Mouse (Mus musculus) liver, adult 2 months (tissue): ENCODE data around the gene Zcchc9. TPM values are rescaled to one million over a fixed set of nuclear protein-coding genes. Genes with fewer than 3 reads are reported as not detected.
A peak's percentile ranks its signal among the peaks of the same experiment; 100 is the strongest.
"Not testable (repeated sequence)": the region's sequence is repeated elsewhere in the genome, so short reads cannot be mapped to it uniquely, and the experiment has no call there.

Experiments
- DNase-seq: peaks from one replicate; pipeline ENCODE4 v3.0.0-alpha.2; 2011; ENCODE audit warnings: low read depth, low spot score; ENCODE audit errors: extremely low read depth
- H3K27ac ChIP-seq: fragments of 200-500 bp; replicated peaks from 2 replicates; pipeline ENCODE4 v1.5.1; 2012; ENCODE audit warnings: low read depth, mild to moderate bottlenecking, control low read depth, inconsistent platforms, low read length; ENCODE audit not compliant: insufficient read depth
- H3K27me3 ChIP-seq: fragments of 200-500 bp; 2 replicates; pipeline ENCODE4 v1.6.1; 2012; ENCODE audit warnings: mild to moderate bottlenecking, moderate library complexity, low read length, inconsistent platforms; ENCODE audit not compliant: control insufficient read depth, insufficient read depth
- H3K36me3 ChIP-seq: fragments of 200-500 bp; 2 replicates; pipeline ENCODE4 v1.6.1; 2012; ENCODE audit warnings: low read length, inconsistent platforms; ENCODE audit not compliant: control insufficient read depth, insufficient read depth
- H3K4me1 ChIP-seq: fragments of 200-500 bp; 2 replicates; pipeline ENCODE4 v1.6.1; 2011; ENCODE audit warnings: low read length; ENCODE audit not compliant: control insufficient read depth, insufficient read depth
- H3K4me3 ChIP-seq: fragments of 200-500 bp; 2 replicates; pipeline ENCODE4 v1.5.1; 2011; ENCODE audit warnings: low read depth, mild to moderate bottlenecking, control low read depth, low read length, moderate library complexity; ENCODE audit not compliant: insufficient read depth
- H3K79me2 ChIP-seq: fragments of 200-500 bp; 2 replicates; pipeline ENCODE4 v1.6.1; 2012; ENCODE audit warnings: inconsistent platforms, mild to moderate bottlenecking, low read length, moderate library complexity; ENCODE audit not compliant: control insufficient read depth, insufficient read depth
- H3K9ac ChIP-seq: fragments of 200-500 bp; 2 replicates; pipeline ENCODE4 v1.6.1; 2012; ENCODE audit warnings: low read depth, mild to moderate bottlenecking, control low read depth, inconsistent platforms, low read length
- CTCF ChIP-seq: fragments of 200-500 bp; IDR thresholded peaks from 2 replicates; pipeline ENCODE4 v1.5.1; 2011; ENCODE audit warnings: low read depth, low read length, control low read depth
- POLR2A ChIP-seq: fragments of 200-500 bp; IDR thresholded peaks from 2 replicates; pipeline ENCODE4 v1.6.1; 2011; ENCODE audit warnings: low read length, control low read depth; ENCODE audit not compliant: insufficient read depth; ENCODE audit errors: extremely low read depth
- WGBS: fragments of 180-500 bp; shearing (Covaris S2); methylation state at CpG from one replicate; pipeline ENCODE4 v1.1.7; 2018; 5-methylcytosine and 5-hydroxymethylcytosine counted together
- polyA plus RNA-seq: library from polyadenylated mRNA; depleted of rRNA; stranded (reverse); fragments of >200 nt; gene quantifications from 2 replicates; pipeline ENCODE4 v1.2.3, GENCODE M21; 2012
- total RNA-seq: library from RNA; depleted of rRNA; stranded (reverse); fragments of >200 nt; gene quantifications from 2 replicates; pipeline ENCODE4 v1.2.3, GENCODE M21; 2014

Zcchc9 gene
- total and polyA plus RNA-seq, 2 experiments: 9.4 to 9.5 TPM

DNA sequence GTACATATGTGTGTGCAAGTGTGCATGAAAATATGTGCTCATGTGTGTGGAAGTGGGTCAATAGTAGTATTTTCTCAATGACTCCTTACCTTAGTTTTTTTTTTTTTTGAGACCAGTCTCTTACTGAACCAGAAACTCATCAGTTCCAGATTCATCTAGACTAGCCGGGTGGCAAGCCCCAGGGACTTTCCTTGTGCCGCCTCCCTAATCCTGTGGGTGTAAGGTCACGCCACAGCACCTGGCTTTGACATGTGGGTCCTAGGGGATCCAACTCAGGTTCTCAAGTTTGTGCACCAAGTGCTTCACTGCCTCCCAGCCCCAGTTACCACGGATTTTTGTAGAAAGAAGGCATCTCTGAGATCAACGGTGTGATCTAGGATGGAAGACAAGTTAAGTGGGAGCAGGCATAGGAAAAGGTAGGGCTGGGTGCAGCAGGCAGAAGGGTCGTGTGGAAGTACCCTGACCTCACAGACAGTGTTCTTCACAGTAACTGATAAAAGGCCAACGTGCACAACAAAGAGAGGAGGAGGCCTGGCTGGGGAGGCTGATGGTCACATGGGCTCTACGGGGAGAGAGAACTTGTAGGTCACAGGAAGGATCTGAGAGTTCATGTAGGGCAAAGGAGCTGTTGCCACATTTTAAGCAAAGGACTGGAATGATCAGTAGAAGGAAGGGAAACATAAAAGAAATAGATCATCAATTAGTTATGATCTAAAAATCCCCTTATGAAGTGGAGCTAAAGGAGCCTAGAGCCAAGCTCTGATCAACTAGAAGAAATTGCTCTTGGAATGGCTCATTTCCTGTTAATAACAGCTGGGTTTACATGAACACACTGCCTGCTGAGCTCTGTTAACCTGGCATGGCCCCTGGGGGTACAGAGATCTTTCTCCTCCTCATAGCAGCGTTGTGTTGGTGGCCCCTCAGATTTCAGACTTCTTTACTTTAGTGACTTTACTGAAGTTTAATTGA is 38.5 kb downstream of the Zcchc9 start:
- Histone ChIP-seq H3K4me3 (no peak overlapping the region), H3K79me2 (no peaks in the 10 kb centered on the region), H3K36me3 (peaks cover 58% of the 10 kb centered on the region), H3K27ac (no peak overlapping the region), H3K4me1 (peaks cover 8% of the 10 kb centered on the region), H3K27me3 (no peaks in the 10 kb centered on the region), H3K9ac (no peak overlapping the region)
- 61% methylated on average over 9 of the region's 9 CpGs for WGBS
- DNase-seq: peak; percentile 64
- TF ChIP-seq CTCF (no peak), POLR2A (no peak)

DNA sequence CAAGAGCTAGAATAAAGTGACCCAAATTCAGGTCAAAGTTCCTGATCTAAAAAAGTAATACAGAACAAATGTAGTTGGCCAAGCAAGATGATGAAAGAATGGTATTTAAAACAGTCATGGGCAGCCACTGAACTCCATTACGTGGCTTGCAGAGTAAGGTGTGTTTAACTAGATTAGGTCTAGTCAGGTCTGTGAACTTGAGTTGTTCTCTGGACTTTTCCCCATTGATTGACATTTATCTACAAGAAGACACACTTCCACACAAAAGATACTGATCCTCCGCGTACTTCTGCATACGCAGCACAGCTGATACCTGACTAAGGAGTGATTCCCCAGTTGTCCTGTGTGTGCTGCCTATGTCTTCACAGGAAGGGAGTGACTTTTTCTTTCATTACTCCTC is 41.9 kb downstream of the Zcchc9 start:
- Histone ChIP-seq H3K27ac (peak overlapping the region; percentile 43; the same call in 1 of the 2 replicates), H3K4me1 (peaks cover 21% of the 10 kb centered on the region), H3K4me3 (no peak overlapping the region), H3K79me2 (no peaks in the 10 kb centered on the region), H3K9ac (no peak overlapping the region), H3K27me3 (no peaks in the 10 kb centered on the region), H3K36me3 (peaks cover 60% of the 10 kb centered on the region)
- 16% methylated on average over 4 of the region's 4 CpGs for WGBS
- peak; percentile 99 for DNase-seq
- TF ChIP-seq POLR2A (no peak), CTCF (no peak)

DNA sequence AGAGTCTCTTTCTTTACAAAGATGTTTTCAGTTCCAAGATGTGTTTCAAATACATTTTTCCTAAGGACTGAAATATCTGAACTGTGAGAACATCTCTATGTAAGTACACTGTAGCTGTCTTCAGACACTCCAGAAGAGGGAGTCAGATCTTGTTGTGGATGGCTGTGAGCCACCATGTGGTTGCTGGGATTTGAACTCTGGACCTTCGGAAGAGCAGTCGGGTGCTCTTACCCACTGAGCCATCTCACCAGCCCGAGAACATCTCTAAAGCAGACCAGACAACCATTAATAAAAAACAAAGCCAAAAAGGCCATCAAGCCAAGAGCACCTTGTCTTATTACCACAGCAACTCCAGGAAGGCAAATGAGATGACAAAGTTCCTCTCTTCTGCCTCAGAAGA is 43.9 kb downstream of the Zcchc9 start:
- H3K27me3 ChIP-seq, H3K79me2 ChIP-seq, H3K9ac ChIP-seq, H3K4me3 ChIP-seq, DNase-seq: not testable (repeated sequence)
- H3K27ac ChIP-seq: peak overlapping the region; percentile 57
- WGBS: 75% methylated on average over 3 of the region's 3 CpGs
- peaks cover 56% of the 10 kb centered on the region for H3K36me3 ChIP-seq
- peaks cover 25% of the 10 kb centered on the region for H3K4me1 ChIP-seq

DNA sequence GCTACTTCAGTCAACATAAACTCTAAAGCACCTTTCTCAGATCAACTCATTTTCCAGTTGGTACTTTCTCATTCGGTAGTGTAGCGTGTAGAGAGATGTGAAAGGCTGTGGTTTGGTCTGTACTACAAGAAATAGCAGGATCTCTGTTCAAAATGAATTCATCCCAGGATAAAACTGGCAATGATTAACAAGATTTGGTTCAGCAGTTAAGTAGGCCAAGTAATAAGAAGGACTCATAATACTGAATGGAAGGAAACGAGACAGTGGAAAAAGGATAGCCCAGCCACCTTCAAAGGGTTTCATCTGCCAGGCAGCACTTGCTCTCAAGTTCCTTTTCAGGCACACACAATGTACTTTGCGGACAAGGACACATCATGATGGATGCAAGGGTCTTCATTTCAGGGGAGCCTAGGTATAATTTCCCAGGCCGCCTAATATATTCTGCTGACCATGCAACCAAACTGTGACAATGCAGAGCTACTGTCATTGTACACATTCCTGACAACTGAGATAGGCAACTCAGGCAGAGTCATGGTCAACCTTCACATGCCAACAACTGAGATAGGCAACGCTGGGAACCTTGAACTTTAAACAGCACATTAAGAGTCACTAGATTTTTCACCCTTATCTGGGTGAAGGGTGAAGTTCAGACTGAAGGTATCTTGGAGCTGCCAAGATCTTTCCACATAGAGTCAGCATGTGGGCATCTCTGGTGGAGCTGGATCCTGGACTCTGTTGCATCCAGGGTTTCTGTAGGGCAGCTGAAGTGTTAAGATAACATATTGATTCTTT is 45.7 kb downstream of the Zcchc9 start:
- H3K27ac ChIP-seq: peak overlapping the region; percentile 84
- DNase-seq: peak; percentile 84
- 57% methylated on average over 6 of the region's 6 CpGs for WGBS

DNA sequence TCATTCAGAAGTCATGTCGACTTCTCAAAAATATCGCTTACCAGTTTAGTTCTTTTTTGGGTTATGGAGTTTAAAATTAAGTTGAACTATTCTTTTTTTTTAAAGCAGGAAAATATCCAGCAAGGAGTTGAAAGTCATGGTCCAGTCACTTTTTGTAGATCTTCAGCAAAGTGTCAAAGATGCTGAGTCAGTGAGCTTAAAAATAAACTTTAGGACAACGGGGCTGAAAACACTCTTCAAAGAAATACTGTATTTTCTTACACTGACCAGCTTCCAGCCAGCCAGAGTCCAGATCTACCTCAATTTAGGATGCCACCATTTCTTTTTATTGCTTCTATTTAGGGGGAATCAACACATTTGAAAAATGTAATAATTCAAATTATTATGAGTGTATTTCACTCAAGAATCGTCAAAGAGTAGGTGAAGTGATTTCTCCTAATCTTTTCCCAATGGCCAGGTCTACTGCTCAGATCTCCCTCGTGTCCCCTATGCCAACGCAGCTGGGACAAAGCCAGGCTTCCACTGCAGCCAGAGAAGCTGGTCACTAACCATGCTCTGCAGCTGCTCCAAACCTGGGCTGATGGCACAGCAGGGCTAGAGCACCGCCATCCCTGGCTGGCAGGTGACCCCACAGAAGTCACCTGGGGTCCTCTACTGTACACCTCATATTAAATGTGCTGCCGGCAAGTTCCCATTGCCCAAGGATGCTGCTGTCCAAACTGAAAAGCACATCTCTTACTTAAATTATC is 47.0 kb downstream of the Zcchc9 start:
- peaks cover 36% of the 10 kb centered on the region for H3K4me1 ChIP-seq
- H3K27me3 ChIP-seq: no peaks in the 10 kb centered on the region
- WGBS: 65% methylated on average over 8 of the region's 8 CpGs
- no peak for TF ChIP-seq CTCF
- no peaks in the 10 kb centered on the region; the same call in 1 of the 2 replicates for H3K79me2 ChIP-seq
- peak overlapping the region; percentile 42; the same call in 1 of the 2 replicates for H3K27ac ChIP-seq
- no peak overlapping the region for H3K4me3 ChIP-seq
- no peak overlapping the region for H3K9ac ChIP-seq
- H3K36me3 ChIP-seq: peaks cover 57% of the 10 kb centered on the region
- DNase-seq: peak; percentile 46

More for the DNA sequence above, 45.7 kb downstream of the Zcchc9 start:
- Histone ChIP-seq H3K27me3 (no peaks in the 10 kb centered on the region), H3K36me3 (peaks cover 54% of the 10 kb centered on the region), H3K9ac (no peak overlapping the region), H3K79me2 (no peaks in the 10 kb centered on the region; the same call in 1 of the 2 replicates), H3K4me3 (no peak overlapping the region), H3K4me1 (peaks cover 31% of the 10 kb centered on the region)
- no peak for TF ChIP-seq CTCF
